Mouse (Mus musculus) forebrain, embryonic 10.5 days (tissue): ENCODE measurements around the gene Runx2. TPM values are rescaled to one million over a fixed set of nuclear protein-coding genes. Genes with fewer than 3 reads are reported as not detected.
A peak's percentile ranks its signal among the peaks of the same experiment; 100 is the strongest.

ENCODE experiments used
- DNase-seq: peaks from one replicate; pipeline ENCODE4 v3.0.0-alpha.2; 2017; ENCODE audit warnings: low spot score; ENCODE audit errors: extremely low spot score
- H3K27ac ChIP-seq: fragments of 300-500 bp; sonication (generic); 2 replicates; pipeline ENCODE4 v1.5.1; 2016; ENCODE audit warnings: mild to moderate bottlenecking
- H3K27me3 ChIP-seq: fragments of 300-500 bp; sonication (generic); 2 replicates; pipeline ENCODE4 v1.6.1; 2016; ENCODE audit warnings: mild to moderate bottlenecking; ENCODE audit not compliant: poor library complexity, severe bottlenecking
- H3K36me3 ChIP-seq: fragments of 300-500 bp; sonication (generic); replicated peaks from 2 replicates; pipeline ENCODE4 v1.6.1; 2016; ENCODE audit warnings: mild to moderate bottlenecking, moderate library complexity
- H3K4me1 ChIP-seq: fragments of 300-500 bp; sonication (generic); 2 replicates; pipeline ENCODE4 v1.6.1; 2016
- H3K4me3 ChIP-seq: fragments of 300-500 bp; sonication (generic); 2 replicates; pipeline ENCODE4 v1.5.1; 2016; ENCODE audit warnings: mild to moderate bottlenecking, moderate library complexity
- H3K9me3 ChIP-seq: fragments of 300-500 bp; sonication (generic); 2 replicates; pipeline ENCODE4 v1.6.1; 2016; ENCODE audit warnings: mild to moderate bottlenecking, moderate library complexity
- WGBS: fragments of 180-500 bp; shearing (Covaris S2); methylation state at CpG from one replicate; pipeline ENCODE4 v1.1.7; 2016; 5-methylcytosine and 5-hydroxymethylcytosine counted together
- polyA plus RNA-seq: library from polyadenylated mRNA; unstranded; fragments of >200 nt; fragmentation: Nextera tagmentation; extraction: Ambion mirVana; gene quantifications from 2 replicates; pipeline ENCODE4 v1.2.1, GENCODE M21; 2016

Runx2 gene
- polyA plus RNA-seq, 1 experiment from 2014 or later: 0.30 TPM

GRCm38 (mm10) chr17:44700326-44700725 is 114.3 kb downstream of the Runx2 start:
- WGBS: 90% methylated on average over 1 of the region's 1 CpGs
- DNase-seq: no peak
- no peaks in the 10 kb centered on the region for H3K9me3 ChIP-seq
- no peaks in the 10 kb centered on the region for H3K27me3 ChIP-seq
- H3K36me3 ChIP-seq: no peaks in the 10 kb centered on the region
- H3K4me3 ChIP-seq: no peak overlapping the region
- H3K4me1 ChIP-seq: peaks cover 11% of the 10 kb centered on the region
- no peak overlapping the region for H3K27ac ChIP-seq

DNA sequence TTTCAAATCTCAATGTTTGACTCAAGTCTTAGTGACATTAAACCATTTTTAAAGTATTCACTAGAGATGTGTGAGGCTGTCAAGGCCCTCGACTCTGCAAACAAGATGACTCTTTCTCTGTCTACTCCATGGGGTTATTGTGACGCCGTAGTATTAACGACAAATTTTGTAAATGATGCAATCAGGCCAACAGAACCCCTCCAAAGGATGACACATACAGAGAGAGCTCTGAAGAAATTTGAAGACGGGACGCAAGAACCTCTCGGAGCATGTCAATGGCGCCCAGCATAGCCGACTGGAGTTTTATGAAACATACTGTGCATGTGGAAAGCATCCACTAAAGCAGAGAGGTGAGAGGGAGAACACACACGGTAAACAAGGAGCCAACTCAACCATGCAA is 117.5 kb downstream of the Runx2 start:
- Histone ChIP-seq H3K27me3 (no peaks in the 10 kb centered on the region), H3K4me1 (peaks cover 4% of the 10 kb centered on the region), H3K27ac (no peak overlapping the region), H3K4me3 (no peak overlapping the region), H3K9me3 (no peaks in the 10 kb centered on the region), H3K36me3 (no peaks in the 10 kb centered on the region)
- WGBS: 93% methylated on average over 10 of the region's 10 CpGs
- DNase-seq: no peak

DNA sequence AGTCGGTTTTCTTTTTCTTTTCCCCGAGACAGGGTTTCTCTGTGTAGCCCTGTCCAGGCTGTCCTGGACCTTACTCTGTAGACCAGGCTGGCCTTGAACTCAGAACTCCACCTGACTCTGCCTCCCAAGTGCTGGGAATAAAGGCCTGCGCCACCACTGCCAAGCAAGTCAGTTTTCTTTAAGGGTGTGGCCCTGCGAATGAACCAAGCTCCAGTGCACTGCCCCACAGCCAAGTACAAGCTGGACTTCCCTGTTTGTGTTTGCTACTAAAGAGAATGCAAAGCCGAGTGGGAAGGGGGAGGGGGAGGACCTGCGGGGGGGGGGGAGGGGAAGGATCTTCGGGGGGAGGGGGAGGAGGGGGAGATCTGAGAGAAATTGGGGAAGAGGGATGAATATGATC is 121.0 kb downstream of the Runx2 start:
- DNase-seq: no peak
- Histone ChIP-seq H3K9me3 (no peaks in the 10 kb centered on the region), H3K4me1 (peaks cover 3% of the 10 kb centered on the region; the same call in 1 of the 2 replicates), H3K4me3 (no peak overlapping the region), H3K36me3 (no peaks in the 10 kb centered on the region), H3K27me3 (no peaks in the 10 kb centered on the region), H3K27ac (no peak overlapping the region)
- 72% methylated on average over 7 of the region's 7 CpGs for WGBS

DNA sequence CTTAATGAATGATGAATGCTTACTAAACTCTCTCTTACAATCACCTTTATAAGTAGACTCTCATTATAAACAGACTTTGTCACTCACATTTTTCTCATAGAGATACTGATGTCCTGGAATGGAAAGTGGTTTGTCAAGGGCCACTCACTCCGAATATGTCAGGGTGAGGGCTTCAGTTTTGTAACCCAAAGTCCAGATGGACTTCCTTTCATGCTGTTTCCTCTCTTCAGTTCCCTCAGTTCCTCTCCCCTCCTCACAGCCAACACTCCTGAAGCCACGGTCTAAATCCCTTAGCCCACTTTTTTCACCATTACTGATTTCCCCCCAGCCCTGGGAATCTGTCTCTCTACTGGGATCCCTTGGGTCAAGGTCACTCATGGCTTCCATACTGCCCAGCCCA is 123.1 kb downstream of the Runx2 start:
- no peak overlapping the region for H3K27ac ChIP-seq
- peaks cover 3% of the 10 kb centered on the region; the same call in 1 of the 2 replicates for H3K4me1 ChIP-seq
- H3K27me3 ChIP-seq: no peaks in the 10 kb centered on the region
- WGBS: 80% methylated on average over 2 of the region's 2 CpGs
- H3K9me3 ChIP-seq: no peaks in the 10 kb centered on the region
- no peaks in the 10 kb centered on the region for H3K36me3 ChIP-seq
- DNase-seq: no peak
- no peak overlapping the region for H3K4me3 ChIP-seq

- no peaks in the 10 kb centered on the region for H3K27me3 ChIP-seq
- no peak overlapping the region for H3K27ac ChIP-seq
- DNase-seq: no peak
- peaks cover 2% of the 10 kb centered on the region for H3K4me1 ChIP-seq
- H3K36me3 ChIP-seq: no peaks in the 10 kb centered on the region
- no peak overlapping the region for H3K4me3 ChIP-seq
- WGBS: 87% methylated on average over 5 of the region's 5 CpGs
- no peaks in the 10 kb centered on the region for H3K9me3 ChIP-seq
Measured at GRCm38 (mm10) chr17:44690410-44691035, 124.1 kb downstream of the Runx2 start.

DNA sequence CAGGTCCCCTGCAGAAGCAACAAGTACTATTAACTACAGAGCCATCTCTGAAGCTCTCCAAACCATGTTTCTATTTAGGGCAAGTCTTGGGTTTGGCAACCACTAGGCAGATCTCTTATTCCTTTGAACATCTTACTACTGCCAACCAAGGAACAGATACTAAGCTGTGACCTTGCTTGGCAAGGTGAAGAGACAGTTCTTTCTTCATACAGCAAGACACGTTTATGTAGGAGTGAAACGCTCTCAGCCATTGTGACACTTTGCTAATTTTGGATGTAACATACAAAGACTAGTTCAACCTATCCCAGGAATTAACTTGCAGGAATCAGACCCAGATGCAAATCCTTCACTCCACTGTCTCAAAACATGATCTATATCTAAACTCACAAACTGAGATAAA is 126.3 kb downstream of the Runx2 start:
- Histone ChIP-seq H3K9me3 (no peaks in the 10 kb centered on the region), H3K4me3 (no peak overlapping the region), H3K27me3 (no peaks in the 10 kb centered on the region), H3K27ac (no peak overlapping the region), H3K4me1 (peaks cover 9% of the 10 kb centered on the region), H3K36me3 (no peaks in the 10 kb centered on the region)
- 85% methylated on average over 2 of the region's 2 CpGs for WGBS
- no peak for DNase-seq

DNA sequence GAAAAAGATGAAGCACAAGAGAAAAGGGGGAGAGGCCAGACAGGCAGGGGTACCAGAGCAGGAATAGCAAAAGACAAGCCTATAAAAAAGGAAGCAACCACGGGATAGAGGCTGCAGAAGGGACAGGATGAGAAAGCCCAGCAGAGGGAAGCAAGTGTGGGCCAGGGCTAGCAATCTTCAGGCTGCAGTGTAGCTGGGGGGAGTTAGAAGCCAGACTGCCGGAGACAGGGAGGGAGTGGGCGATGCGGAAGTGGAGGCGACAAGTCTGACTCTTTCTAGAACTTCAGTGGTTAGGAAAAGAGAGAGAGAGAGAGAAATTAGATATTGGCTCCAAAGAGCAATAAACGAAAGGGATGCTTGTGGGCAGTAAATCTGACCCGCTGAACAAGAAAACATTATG is 129.1 kb downstream of the Runx2 start:
- Histone ChIP-seq H3K9me3 (no peaks in the 10 kb centered on the region), H3K4me1 (peaks cover 9% of the 10 kb centered on the region), H3K4me3 (no peak overlapping the region), H3K27me3 (no peaks in the 10 kb centered on the region), H3K27ac (peak overlapping the region; percentile 57; the same call in 1 of the 2 replicates), H3K36me3 (no peaks in the 10 kb centered on the region)
- 66% methylated on average over 7 of the region's 7 CpGs for WGBS
- no peak for DNase-seq

- no peaks in the 10 kb centered on the region for H3K27me3 ChIP-seq
- no peak overlapping the region for H3K4me3 ChIP-seq
- peaks cover 11% of the 10 kb centered on the region; the same call in 1 of the 2 replicates for H3K9me3 ChIP-seq
- DNase-seq: no peak
- peaks cover 9% of the 10 kb centered on the region for H3K4me1 ChIP-seq
- no peaks in the 10 kb centered on the region for H3K36me3 ChIP-seq
- H3K27ac ChIP-seq: no peak overlapping the region
- WGBS: 82% methylated on average over 9 of the region's 9 CpGs
Measured at GRCm38 (mm10) chr17:44683026-44683425, 131.6 kb downstream of the Runx2 start.

GRCm38 (mm10) chr17:44677782-44678181 is 136.8 kb downstream of the Runx2 start:
- H3K4me3 ChIP-seq: no peak overlapping the region
- H3K9me3 ChIP-seq: peaks cover 11% of the 10 kb centered on the region; the same call in 1 of the 2 replicates
- no peak for DNase-seq
- no peak overlapping the region for H3K27ac ChIP-seq
- H3K36me3 ChIP-seq: no peaks in the 10 kb centered on the region
- H3K27me3 ChIP-seq: peaks cover 9% of the 10 kb centered on the region
- 85% methylated on average over 7 of the region's 7 CpGs for WGBS
- peaks cover 12% of the 10 kb centered on the region for H3K4me1 ChIP-seq

DNA sequence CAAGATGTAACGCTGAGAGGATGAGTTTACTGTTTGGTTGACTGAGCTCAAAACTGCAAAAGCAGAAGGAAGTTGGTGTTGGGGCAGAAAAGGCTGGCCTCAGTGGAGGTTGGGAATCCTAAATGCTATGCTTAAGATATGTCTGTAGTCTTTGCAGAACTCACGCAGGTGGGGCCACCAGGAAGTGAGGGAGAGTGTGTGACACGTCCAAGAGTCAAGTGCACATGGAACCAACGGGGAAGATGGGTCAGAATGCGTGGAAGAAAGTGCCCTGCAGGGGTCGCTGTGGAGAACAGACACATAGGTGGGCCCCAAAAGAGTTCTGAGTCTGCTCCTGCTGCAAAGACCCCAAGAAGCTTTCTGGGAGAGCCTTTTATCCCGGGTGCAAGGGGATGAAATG is 141.8 kb downstream of the Runx2 start:
- H3K27ac ChIP-seq: no peak overlapping the region
- no peak overlapping the region for H3K4me3 ChIP-seq
- 72% methylated on average over 7 of the region's 7 CpGs for WGBS
- peaks cover 33% of the 10 kb centered on the region for H3K27me3 ChIP-seq
- no peaks in the 10 kb centered on the region for H3K36me3 ChIP-seq
- DNase-seq: no peak
- no peaks in the 10 kb centered on the region for H3K9me3 ChIP-seq
- peaks cover 28% of the 10 kb centered on the region for H3K4me1 ChIP-seq

DNA sequence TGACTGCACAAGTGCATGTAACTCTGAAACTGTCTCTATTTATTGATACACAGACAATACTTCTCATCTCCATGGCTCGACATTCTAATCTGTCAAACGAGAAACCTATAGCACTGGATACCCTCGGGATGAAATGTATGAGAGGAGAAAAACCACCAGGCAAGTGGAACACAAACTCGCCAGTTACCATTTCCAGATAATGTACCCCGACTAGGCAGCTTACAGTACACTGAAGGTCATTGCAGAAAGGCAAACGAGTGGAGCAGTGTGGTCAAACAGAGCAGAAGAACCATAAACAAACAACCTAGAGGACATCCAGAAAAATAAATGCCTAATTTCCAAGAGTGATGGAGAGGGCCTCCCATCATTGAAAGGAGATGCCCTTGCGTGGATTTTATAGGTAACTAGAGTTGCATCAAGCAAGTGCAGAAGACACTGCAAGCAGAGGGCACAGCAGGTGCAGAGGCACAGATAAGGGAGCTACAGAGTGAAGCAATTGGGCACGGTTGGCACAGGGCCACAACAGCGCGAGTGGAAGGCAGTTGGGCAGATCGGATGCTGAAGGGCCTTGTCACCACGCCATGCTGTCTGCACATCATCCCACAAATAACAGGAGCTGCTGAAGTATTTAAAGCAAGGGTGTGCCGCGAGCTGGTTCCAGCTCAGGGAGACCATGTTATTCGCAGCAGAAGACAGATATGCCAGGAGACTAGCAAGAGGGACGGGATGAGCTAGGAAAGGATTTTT is 142.5 kb downstream of the Runx2 start:
- Histone ChIP-seq H3K27ac (no peak overlapping the region), H3K27me3 (peaks cover 33% of the 10 kb centered on the region), H3K9me3 (no peaks in the 10 kb centered on the region), H3K4me1 (peaks cover 28% of the 10 kb centered on the region), H3K36me3 (no peaks in the 10 kb centered on the region), H3K4me3 (no peak overlapping the region)
- no peak for DNase-seq
- WGBS: 89% methylated on average over 16 of the region's 16 CpGs

GRCm38 (mm10) chr17:44669985-44670384 is 144.6 kb downstream of the Runx2 start:
- peaks cover 16% of the 10 kb centered on the region for H3K4me1 ChIP-seq
- 32% methylated on average over 11 of the region's 11 CpGs for WGBS
- peak overlapping the region; percentile 18; the same call in 1 of the 2 replicates for H3K4me3 ChIP-seq
- no peaks in the 10 kb centered on the region for H3K9me3 ChIP-seq
- peaks cover 33% of the 10 kb centered on the region for H3K27me3 ChIP-seq
- no peak for DNase-seq
- H3K27ac ChIP-seq: no peak overlapping the region
- H3K36me3 ChIP-seq: no peaks in the 10 kb centered on the region

DNA sequence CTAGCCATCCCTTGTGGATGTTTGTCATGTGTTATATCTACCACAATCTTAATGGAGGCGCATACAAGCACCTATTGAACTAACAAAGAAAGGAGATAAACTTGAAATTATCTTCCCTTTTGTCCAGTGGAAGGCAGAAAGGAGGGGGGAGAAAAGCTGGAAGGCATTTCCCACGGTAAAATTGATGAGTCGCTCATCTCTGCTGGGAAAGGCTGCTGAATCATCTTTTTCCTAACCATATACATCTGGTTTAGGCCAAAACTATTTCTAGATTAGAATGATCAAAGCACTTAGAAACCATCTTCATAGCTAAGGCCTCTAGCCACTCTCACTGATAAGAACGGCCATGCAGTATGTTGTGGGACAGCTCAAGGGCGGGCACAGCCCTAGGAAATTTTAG is 147.3 kb downstream of the Runx2 start:
- Histone ChIP-seq H3K36me3 (no peaks in the 10 kb centered on the region), H3K27ac (no peak overlapping the region), H3K9me3 (no peaks in the 10 kb centered on the region), H3K27me3 (peaks cover 20% of the 10 kb centered on the region; the same call in 1 of the 2 replicates), H3K4me1 (peaks cover 16% of the 10 kb centered on the region), H3K4me3 (no peak overlapping the region)
- no peak for DNase-seq
- 89% methylated on average over 5 of the region's 5 CpGs for WGBS
